Mouse (Mus musculus) kidney, adult 9 months (tissue): ENCODE results near the gene Crk.
A peak's percentile ranks its signal among the peaks of the same experiment; 100 is the strongest.
"Not testable (repeated sequence)": the region's sequence is repeated elsewhere in the genome, so short reads cannot be mapped to it uniquely, and the experiment has no call there.

Experiments used
- DNase-seq: peaks from one replicate; pipeline ENCODE4 v3.0.0; 2022

Crk gene

GRCm38 (mm10) chr11:75687343-75687993 is 8.4 kb downstream of the Crk start:
- DNase-seq = peak; percentile 62

- DNase-seq = no peak
These were observed 9.1 kb downstream of the Crk start for GRCm38 (mm10) chr11:75688132-75688531.

GRCm38 (mm10) chr11:75689977-75690376 is 10.9 kb downstream of the Crk start:
- no peak for DNase-seq

GRCm38 (mm10) chr11:75691047-75691446 is 12.0 kb downstream of the Crk start:
- no peak for DNase-seq

GRCm38 (mm10) chr11:75693570-75693969 is 14.5 kb downstream of the Crk start:
- DNase-seq = no peak

GRCm38 (mm10) chr11:75697464-75697863 is 18.4 kb downstream of the Crk start:
- not testable (repeated sequence) for DNase-seq

- no peak for DNase-seq
These were observed 21.5 kb downstream of the Crk start for GRCm38 (mm10) chr11:75700557-75700956.

- DNase-seq = no peak
These were observed 23.7 kb downstream of the Crk start for GRCm38 (mm10) chr11:75702761-75703160.

GRCm38 (mm10) chr11:75703748-75704147 is 24.7 kb downstream of the Crk start:
- no peak for DNase-seq

GRCm38 (mm10) chr11:75713949-75714348 is 34.9 kb downstream of the Crk start:
- peak; percentile 53 for DNase-seq

GRCm38 (mm10) chr11:75715556-75715955 is 36.5 kb downstream of the Crk start:
- DNase-seq = no peak

- DNase-seq = no peak
These were observed 37.7 kb downstream of the Crk start for GRCm38 (mm10) chr11:75716661-75717325.

- DNase-seq = no peak
These were observed 43.3 kb downstream of the Crk start for GRCm38 (mm10) chr11:75722339-75722738.

- DNase-seq = no peak
These were observed 48.1 kb downstream of the Crk start for GRCm38 (mm10) chr11:75727168-75727567.

GRCm38 (mm10) chr11:75727659-75728058 is 48.6 kb downstream of the Crk start:
- DNase-seq = not testable (repeated sequence)

GRCm38 (mm10) chr11:75732434-75733226 is 53.6 kb downstream of the Crk start, which contains the start of gene Ywhae:
Gene Ywhae (plus strand): TSS chr11:75732869.
- peak; percentile 93 for DNase-seq

- DNase-seq = no peak
These were observed 54.3 kb downstream of the Crk start for GRCm38 (mm10) chr11:75733227-75733940.

GRCm38 (mm10) chr11:75735462-75736252 is 56.6 kb downstream of the Crk start:
- DNase-seq = no peak

GRCm38 (mm10) chr11:75736978-75737377 is 57.9 kb downstream of the Crk start:
- DNase-seq = no peak

GRCm38 (mm10) chr11:75737806-75738476 is 58.9 kb downstream of the Crk start:
- DNase-seq = no peak

- no peak for DNase-seq
These were observed 59.4 kb downstream of the Crk start for GRCm38 (mm10) chr11:75738477-75738821.

GRCm38 (mm10) chr11:75740204-75740603 is 61.1 kb downstream of the Crk start:
- no peak for DNase-seq
